Mouse (Mus musculus): ENCODE results near the gene Ppp1r1a.

Ppp1r1a gene

DNA sequence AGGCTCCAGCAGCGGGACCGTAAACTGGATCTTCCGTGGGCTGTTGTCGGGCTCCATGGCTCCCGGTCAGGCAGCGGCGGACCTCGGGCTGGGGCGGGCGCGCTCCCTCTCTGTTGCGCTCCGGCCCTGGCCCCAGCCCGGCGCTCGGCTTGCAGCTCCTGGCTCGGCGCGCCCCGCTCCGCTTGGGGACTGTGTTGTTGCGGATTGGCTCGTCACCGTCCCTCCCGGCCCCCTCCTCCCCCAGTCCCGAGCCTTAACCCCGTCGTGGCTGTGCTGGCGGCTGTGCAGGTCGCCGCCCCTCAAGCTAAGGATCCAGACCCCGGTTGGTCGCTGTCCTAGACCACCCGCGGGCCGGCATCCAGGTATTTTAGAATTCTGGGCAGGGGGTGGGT, at the start of gene Ppp1r1a:
TSS of gene Ppp1r1a (minus strand) at position 182 of the 392 bp plus-strand sequence.
- no peak for DNase-seq (ENCODE audit: low spot score in 2 of 2)

DNA sequence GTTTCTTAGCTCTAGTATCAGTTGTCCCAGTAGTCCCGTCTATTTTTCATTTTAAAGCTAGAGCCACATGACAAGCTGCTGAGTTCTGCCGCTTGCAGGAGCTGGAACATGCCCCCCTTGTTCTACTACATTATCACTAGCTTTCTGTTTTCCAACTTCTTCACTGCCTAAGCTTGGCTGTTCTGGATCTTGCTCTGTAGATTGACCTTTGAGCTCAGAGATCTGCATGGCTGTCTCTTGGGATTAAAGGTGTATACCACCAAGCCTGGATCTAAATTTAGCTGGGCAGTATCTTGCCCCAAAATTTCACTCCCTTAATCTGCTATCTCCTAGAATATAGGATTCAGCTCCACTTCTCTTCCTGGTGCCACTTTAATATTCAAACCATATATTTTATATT, 48.1 kb upstream of the Ppp1r1a start:
- no peak for DNase-seq (ENCODE audit: low spot score in 2 of 2)

GRCm38 (mm10) chr15:103564981-103565380, 27.2 kb upstream of the Ppp1r1a start, which contains the start of gene Glycam1:
Gene Glycam1 (minus strand): TSS chr15:103565081.
- no peak for DNase-seq (ENCODE audit: low spot score in 2 of 2)

DNA sequence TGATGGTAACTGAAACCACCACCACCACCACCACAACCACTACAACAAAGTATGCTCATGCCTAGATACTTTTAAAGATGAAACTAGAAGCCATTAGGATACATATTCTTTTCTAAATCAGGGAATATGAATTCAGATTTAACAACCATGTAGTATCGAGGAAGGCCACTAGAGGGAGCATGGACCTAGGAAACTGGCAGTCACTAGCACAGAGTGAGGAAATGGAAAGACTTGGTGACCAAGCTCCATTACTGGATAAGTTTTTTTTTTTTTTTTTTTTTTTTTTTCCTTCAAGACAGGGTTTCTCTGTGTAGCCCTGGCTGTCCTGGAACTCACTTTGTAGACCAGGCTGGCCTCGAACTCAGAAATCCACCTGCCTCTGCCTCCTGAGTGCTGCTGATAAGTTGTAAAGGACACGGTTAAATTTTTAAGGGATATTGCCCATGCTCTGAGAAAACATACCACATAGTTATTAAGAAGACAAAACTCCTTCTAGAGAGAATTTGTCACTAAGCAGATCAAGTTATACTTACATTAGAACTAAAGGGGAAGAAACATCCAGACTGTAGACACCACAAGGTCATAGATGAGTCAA, 14.4 kb upstream of the Ppp1r1a start:
- DNase-seq (ENCODE audit: low spot score in 2 of 2): peak in 1 of 2 experiments; percentile 46

- DNase-seq (ENCODE audit: low spot score in 2 of 2): peak in 1 of 2 experiments; percentile 0
Measured at GRCm38 (mm10) chr15:103551053-103551452, 13.2 kb upstream of the Ppp1r1a start.

DNA sequence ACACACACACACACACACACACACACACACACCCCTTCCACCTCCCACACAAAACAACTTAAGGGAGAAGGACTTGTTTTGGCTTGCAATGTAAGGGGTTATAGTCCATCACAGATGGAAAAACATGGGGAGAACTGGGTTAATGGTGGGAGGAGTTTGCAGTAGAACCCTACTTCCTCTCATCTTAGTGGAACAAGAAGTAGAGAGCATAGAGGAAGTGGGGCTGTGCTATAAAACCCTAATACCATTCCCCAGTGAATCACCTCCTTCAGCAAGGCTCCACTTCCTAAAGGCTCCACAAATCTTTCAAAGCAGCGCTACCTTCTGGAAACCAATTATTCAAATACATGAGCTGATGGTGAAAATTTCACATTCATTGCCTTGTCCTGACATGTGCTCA, 11.7 kb upstream of the Ppp1r1a start:
- DNase-seq (ENCODE audit: low spot score in 2 of 2): no peak

GRCm38 (mm10) chr15:103547983-103548382, 10.2 kb upstream of the Ppp1r1a start:
- no peak for DNase-seq (ENCODE audit: low spot score in 2 of 2)

DNA sequence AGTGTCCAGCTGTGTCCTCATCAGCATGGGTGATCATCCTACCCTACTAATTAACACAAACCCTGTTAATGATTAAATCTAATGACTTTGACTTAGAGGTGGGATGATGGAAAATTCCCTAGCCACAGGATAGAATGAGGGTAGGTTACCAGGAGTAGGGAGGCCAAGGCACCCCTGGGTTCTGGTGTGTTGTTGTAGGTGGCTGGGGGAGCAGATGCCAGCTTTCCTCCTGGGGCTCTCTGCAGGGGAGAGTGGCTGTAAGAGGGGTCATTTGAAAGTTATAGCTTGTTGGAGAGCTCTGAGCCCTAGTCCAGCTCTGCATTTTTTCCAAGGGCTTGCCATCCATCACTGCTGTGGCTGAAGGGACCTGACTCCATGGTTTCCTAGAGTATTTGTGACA, 4.7 kb upstream of the Ppp1r1a start:
- no peak for DNase-seq (ENCODE audit: low spot score in 2 of 2)

GRCm38 (mm10) chr15:103540646-103541045, 2.8 kb upstream of the Ppp1r1a start:
- no peak for DNase-seq (ENCODE audit: low spot score in 2 of 2)

GRCm38 (mm10) chr15:103539259-103539658, 1.5 kb upstream of the Ppp1r1a start:
- DNase-seq (ENCODE audit: low spot score in 2 of 2): no peak

DNA sequence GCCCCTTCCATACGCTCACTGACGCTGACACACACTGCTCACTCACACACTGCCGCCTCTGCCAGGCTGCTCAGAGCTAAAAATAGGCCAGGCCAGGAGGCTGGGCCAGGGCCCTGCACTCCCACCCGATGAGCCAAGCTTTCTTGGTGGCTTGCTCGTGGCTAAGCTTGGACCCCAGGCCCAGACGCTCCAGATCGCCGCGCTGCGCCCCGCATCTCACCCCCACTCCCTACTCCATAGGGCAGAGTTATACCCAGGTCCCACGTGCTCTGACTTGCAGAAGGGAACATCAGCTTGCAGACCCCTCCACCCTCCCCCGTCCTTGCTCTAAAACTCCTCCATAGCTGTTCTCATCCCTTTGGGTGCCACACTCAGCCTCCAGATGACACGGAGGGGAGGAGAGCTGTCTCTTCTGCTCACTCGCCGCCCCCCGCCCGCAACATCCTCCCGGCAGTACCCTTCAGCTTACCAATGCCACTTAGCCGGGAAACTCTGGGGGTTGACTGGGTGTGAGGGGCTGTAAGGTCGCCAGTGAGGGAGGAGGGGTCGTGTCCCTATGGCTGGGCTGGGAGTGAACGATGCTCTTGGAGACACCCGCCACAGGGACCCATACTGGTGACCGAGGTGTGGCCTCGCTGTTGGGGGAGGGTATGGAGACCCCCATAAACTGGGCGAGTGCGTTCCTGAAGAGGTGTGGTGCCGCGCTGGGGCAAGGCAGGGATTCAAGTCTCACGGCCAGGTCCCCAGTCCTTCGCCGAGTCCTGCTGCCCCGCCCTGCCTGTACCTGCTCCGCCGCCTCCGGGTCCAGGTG, 587 bp downstream of the Ppp1r1a start:
- DNase-seq (ENCODE audit: low spot score in 2 of 2): no peak

DNA sequence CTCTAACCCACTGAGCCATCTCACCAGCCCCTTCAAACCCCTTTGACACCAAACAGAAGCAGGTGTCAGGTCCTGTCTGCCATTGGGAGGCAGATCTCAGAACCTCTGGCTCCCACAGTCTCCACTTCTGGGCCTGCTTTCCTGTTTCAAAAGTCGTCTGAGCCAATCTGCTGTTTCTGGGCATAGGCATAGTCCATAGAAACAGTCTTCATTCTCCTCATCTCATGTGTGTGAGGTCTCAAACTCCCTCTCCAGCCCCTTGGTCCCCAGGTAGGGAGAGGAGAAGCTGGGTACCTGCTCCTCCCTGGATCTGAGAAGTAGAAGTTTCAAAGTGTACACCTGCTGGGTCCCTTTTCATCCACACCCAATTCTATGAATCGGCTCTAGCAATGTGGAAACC, 1.3 kb downstream of the Ppp1r1a start:
- DNase-seq (ENCODE audit: low spot score in 2 of 2): no peak

DNA sequence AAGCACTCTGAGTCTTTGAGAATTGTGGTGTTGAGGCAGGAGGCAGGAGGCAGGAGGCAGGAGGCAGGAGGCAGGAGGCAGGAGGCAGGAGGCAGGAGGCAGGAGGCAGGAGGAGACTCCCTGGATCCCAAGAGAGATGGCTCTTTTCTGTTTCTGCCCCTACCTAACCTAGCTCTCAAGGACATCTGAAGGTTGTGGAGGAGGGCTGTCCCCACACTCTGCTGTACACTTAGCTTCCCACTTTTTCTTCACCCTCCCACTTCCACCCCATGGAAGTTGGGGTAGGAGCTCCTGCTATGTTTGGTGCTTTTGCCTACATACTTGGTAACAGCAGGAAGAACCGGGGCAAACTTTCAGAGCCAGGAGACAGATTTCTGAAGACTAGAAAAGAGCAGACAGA, 2.0 kb downstream of the Ppp1r1a start:
- no peak for DNase-seq (ENCODE audit: low spot score in 2 of 2)

- no peak for DNase-seq (ENCODE audit: low spot score in 2 of 2)
Measured at GRCm38 (mm10) chr15:103535030-103535429, 2.8 kb downstream of the Ppp1r1a start.

DNA sequence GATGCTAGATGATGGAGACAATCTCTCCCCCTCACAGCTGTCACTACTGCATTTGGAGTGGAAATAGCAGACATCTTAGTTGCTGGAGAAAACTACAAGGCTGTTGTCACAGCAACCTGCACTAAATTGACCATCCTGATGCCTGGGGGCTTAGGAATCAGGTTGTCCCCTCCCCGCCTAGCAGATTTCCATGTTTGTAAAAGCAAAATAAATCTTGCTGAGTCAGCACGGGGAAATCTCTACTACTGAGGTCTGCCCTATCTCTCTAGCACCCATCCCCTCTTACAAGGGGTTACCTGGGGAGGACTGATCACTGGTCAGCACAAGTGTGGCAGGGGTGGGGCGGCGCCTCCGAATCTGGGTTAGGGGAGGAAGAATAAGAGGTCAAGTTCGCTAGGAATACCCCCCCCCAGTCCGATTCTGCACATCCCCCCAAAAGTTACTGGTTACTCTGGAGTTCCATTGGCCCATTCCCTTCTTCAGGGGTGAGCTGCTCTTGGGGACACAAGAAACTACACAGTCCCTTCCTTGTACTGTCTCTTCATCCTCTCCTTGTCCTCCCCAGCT, 3.7 kb downstream of the Ppp1r1a start:
- DNase-seq (ENCODE audit: low spot score in 2 of 2): no peak

DNA sequence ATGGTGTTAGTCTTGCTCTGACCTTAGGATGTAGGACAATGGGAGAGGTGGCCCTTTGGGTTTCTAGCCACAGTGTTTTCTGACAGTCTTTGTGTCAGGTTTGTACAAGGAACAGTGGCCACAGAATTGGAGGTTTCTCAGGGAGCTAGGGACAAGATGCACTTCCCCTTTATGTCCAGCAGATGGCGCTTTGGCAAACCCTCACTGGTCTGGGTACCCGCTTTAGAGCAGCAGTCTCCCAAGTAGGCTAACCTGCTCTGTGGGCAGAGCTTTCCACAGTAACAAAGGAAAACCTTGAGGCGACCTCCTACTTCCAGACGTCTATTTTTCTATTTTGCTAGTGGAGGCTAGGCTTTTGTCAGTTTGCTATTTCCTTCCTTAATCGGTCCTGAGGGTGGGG, 7.4 kb downstream of the Ppp1r1a start:
- peak; percentile 16 to 51 for DNase-seq (ENCODE audit: low spot score in 2 of 2)

- DNase-seq (ENCODE audit: low spot score in 2 of 2): no peak
Measured at GRCm38 (mm10) chr15:103523156-103523555, 14.6 kb downstream of the Ppp1r1a start.

DNA sequence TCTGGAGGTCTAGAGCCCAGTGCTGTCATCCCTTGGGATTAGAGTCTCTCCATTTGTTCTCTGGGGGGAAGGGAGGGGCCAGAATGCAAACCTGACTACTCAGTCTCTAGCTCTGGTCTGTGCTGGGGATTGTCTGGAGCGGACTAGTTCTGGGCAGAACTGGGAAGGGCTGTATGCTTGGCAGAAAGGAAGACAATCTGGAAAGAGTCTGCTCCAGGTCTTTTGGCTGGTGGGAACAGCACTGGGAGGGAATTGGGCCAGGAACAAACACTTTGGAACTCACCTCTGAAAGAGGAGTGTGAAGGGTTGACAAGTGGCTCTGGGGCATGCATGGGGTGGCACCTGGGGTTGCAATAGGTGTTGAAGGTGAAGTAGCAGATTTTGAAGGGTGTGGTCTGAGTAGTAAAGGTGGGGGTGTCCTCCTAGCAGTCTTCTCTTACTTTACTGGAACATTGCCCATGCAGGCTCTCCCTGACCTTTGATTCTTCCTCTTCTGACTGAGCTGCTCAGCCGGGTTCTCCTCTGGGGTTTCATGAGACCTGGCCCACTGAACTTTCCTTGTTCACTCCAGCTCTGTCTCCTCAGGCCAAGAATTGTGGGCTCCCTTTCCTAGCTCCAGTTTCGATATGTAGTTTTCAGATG, 15.2 kb downstream of the Ppp1r1a start:
- DNase-seq (ENCODE audit: low spot score in 2 of 2): no peak

GRCm38 (mm10) chr15:103519386-103520378, 18.1 kb downstream of the Ppp1r1a start:
- DNase-seq (ENCODE audit: low spot score in 2 of 2): no peak

GRCm38 (mm10) chr15:103518600-103519385, 19.0 kb downstream of the Ppp1r1a start:
- no peak for DNase-seq (ENCODE audit: low spot score in 2 of 2)

Measured in spleen, postnatal 10 days (tissue).